Mouse (Mus musculus): ENCODE measurements around the gene Slc35f4. TPM values are rescaled to one million over a fixed set of nuclear protein-coding genes. Genes with fewer than 3 reads are reported as not detected.

The Slc35f4 gene
- 0.05 TPM in 1 of 2 replicates, not detected in the other for polyA plus RNA-seq (2015; fragmentation: Nextera tagmentation; extraction: Ambion mirVana)

DNA sequence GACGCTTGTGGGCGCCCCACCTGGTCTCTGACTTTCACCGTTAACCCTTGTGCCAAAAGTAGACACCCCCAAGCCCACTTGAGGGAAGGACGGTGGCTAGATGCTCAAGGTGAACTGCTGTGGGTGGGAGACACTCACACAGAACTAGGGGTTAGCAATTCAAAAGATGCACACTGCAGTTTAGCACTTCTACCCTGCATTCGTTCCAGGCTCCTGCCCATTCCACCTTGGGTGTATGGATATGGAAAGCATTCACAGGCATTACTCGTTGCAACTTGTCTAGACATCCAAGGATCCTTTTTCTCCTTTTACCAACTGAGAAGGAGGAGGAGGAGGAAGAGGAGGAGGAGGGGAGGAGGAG is at the start of gene Slc35f4:
Gene Slc35f4, minus strand, starts transcription at position 116 of the 361 bp plus-strand sequence.

Small RNA genes within 50 kb of the gene (microRNA-seq; reads per million reads assigned to microRNA genes)
- not detected for gene Gm22949

All from urinary bladder, postnatal 0 days (tissue).